Comparison of ENCODE assay signal across 8 mouse cellular contexts in genomic region chr6:83124851-83125312, GRCm38 (mm10). TPM values are rescaled to one million over a fixed set of nuclear protein-coding genes. Genes with fewer than 3 reads are reported as not detected.
DNase-seq lines count a peak whose midpoint lies in the region; ATAC-seq lines count a peak whose summit lies in the region.

No protein-coding gene starts in this region.

- peak; percentile 96 for DNase-seq in CD4-positive helper T cell, adult 2 months (ENCODE audit: low read depth, low spot score)
- DNase-seq in brain, embryonic 18.5 days (ENCODE audit: low read depth, low spot score): peak; percentile 88
- peak; percentile 95 for DNase-seq in kidney, postnatal 10 days
- DNase-seq in liver, embryonic 13.5 days: peak; percentile 83
- DNase-seq in neural tube, embryonic 10.5 days (ENCODE audit: extremely low spot score, low spot score): peak; percentile 94

- H3K27me3 ChIP-seq in heart, embryonic 13.5 days (replicated peaks): no peaks in the 10 kb centered on the region
- no peaks in the 10 kb centered on the region for H3K27me3 ChIP-seq in liver, embryonic 13.5 days
- H3K27me3 ChIP-seq in stomach, embryonic 16.5 days (ENCODE audit: control insufficient read depth, insufficient read depth, low read length): no peaks in the 10 kb centered on the region

- peak overlapping the region; percentile 96 for H3K4me2 ChIP-seq in heart, embryonic 13.5 days
- H3K4me2 ChIP-seq in liver, embryonic 13.5 days: peak overlapping the region; percentile 86
- peak overlapping the region; percentile 85 for H3K4me2 ChIP-seq in stomach, embryonic 16.5 days (ENCODE audit: low read depth, low read length)

- peak overlapping the region; percentile 46 for H3K27ac ChIP-seq in heart, embryonic 13.5 days (replicated peaks)
- H3K27ac ChIP-seq in liver, embryonic 13.5 days: peak overlapping the region; percentile 87
- peak overlapping the region; percentile 62; the same call in 1 of the 2 replicates for H3K27ac ChIP-seq in stomach, embryonic 16.5 days (ENCODE audit: low read length)

- WGBS in heart, embryonic 13.5 days: under 1% methylated on average over 30 of the region's 30 CpGs
- WGBS in liver, embryonic 13.5 days (ENCODE audit: insufficient replicate concordance): under 1% methylated on average over 30 of the region's 30 CpGs
- 0% methylated on average over 30 of the region's 30 CpGs for WGBS in stomach, embryonic 16.5 days

- peaks cover 36% of the 10 kb centered on the region for H3K4me1 ChIP-seq in heart, embryonic 13.5 days
- peaks cover 41% of the 10 kb centered on the region for H3K4me1 ChIP-seq in liver, embryonic 13.5 days (replicated peaks)
- peaks cover 29% of the 10 kb centered on the region for H3K4me1 ChIP-seq in stomach, embryonic 16.5 days (ENCODE audit: control insufficient read depth, insufficient read depth, low read length)

- peak overlapping the region; percentile 88 for H3K9ac ChIP-seq in heart, embryonic 13.5 days
- peak overlapping the region; percentile 85 for H3K9ac ChIP-seq in liver, embryonic 13.5 days
- H3K9ac ChIP-seq in stomach, embryonic 16.5 days (ENCODE audit: low read length): peak overlapping the region; percentile 87

- H3K9me3 ChIP-seq in heart, embryonic 13.5 days: no peaks in the 10 kb centered on the region
- H3K9me3 ChIP-seq in liver, embryonic 13.5 days (replicated peaks): no peaks in the 10 kb centered on the region
- H3K9me3 ChIP-seq in stomach, embryonic 16.5 days (replicated peaks; ENCODE audit: control insufficient read depth, low read length): no peaks in the 10 kb centered on the region

- ATAC-seq in erythroid progenitor cell, adult 5-6 weeks (replicated peaks; ENCODE audit: low FRiP score, poor library complexity, severe bottlenecking): peak; percentile 67
- no peak for ATAC-seq in heart, embryonic 13.5 days (ENCODE audit: extremely low read depth, insufficient number of reproducible peaks, low FRiP score, low TSS enrichment)
- ATAC-seq in liver, embryonic 13.5 days (ENCODE audit: low read depth): peak; percentile 11
- 0 out of 2 replicates have a peak, but pooled peaks have one; percentile 7 for ATAC-seq in stomach, embryonic 16.5 days (ENCODE audit: insufficient read depth, low FRiP score)

- 0 out of 2 replicates have a peak, but pooled peaks cover 5% of the 10 kb centered on the region for H3K36me3 ChIP-seq in heart, embryonic 13.5 days
- H3K36me3 ChIP-seq in liver, embryonic 13.5 days: peaks cover 9% of the 10 kb centered on the region; the same call in 1 of the 2 replicates
- no peaks in the 10 kb centered on the region for H3K36me3 ChIP-seq in stomach, embryonic 16.5 days (ENCODE audit: control insufficient read depth, insufficient read depth, low read length)

- peak overlapping the region; percentile 77 for H3K4me3 ChIP-seq in heart, embryonic 13.5 days
- H3K4me3 ChIP-seq in liver, embryonic 13.5 days (replicated peaks): peak overlapping the region; percentile 76
- H3K4me3 ChIP-seq in stomach, embryonic 16.5 days (replicated peaks; ENCODE audit: low read length): peak overlapping the region; percentile 80

RNA-seq across cellular contexts. Expression of gene Ino80b, which starts 0.3 kb away (rescaled TPM):
- 5.8 and 7.5 TPM in 2 replicates for total RNA-seq in erythroid progenitor cell, adult 5-6 weeks (2015; ENCODE audit: low replicate concordance)
- total RNA-seq in erythroid progenitor cell, adult 5-6 weeks (2017; ENCODE audit: low replicate concordance): 7.4 and 24.1 TPM in 2 replicates
- 8.2 and 8.7 TPM in 2 replicates for polyA plus RNA-seq in heart, embryonic 13.5 days (2015; fragmentation: Nextera tagmentation; extraction: Ambion mirVana)
- polyA plus RNA-seq in liver, embryonic 13.5 days (2015; fragmentation: Nextera tagmentation; extraction: Ambion mirVana): 6.3 and 7.2 TPM in 2 replicates
- 7.9 and 8.4 TPM in 2 replicates for polyA plus RNA-seq in stomach, embryonic 16.5 days (2015; fragmentation: Nextera tagmentation; extraction: Ambion mirVana)

RNA-seq across cellular contexts. Expression of gene Wbp1, which starts 3.5 kb away (rescaled TPM):
- 42.3 and 48.7 TPM in 2 replicates for total RNA-seq in erythroid progenitor cell, adult 5-6 weeks (2015; ENCODE audit: low replicate concordance)
- 77.9 and 83.6 TPM in 2 replicates for total RNA-seq in erythroid progenitor cell, adult 5-6 weeks (2017; ENCODE audit: low replicate concordance)
- 88.8 and 99.2 TPM in 2 replicates for polyA plus RNA-seq in heart, embryonic 13.5 days (2015; fragmentation: Nextera tagmentation; extraction: Ambion mirVana)
- 30.4 and 32.3 TPM in 2 replicates for polyA plus RNA-seq in liver, embryonic 13.5 days (2015; fragmentation: Nextera tagmentation; extraction: Ambion mirVana)
- polyA plus RNA-seq in stomach, embryonic 16.5 days (2015; fragmentation: Nextera tagmentation; extraction: Ambion mirVana): 87.9 and 93.8 TPM in 2 replicates

RNA-seq across cellular contexts. Expression of gene Mogs, which starts 9.6 kb away (rescaled TPM):
- total RNA-seq in erythroid progenitor cell, adult 5-6 weeks (2015; ENCODE audit: low replicate concordance): 4.6 and 14.4 TPM in 2 replicates
- total RNA-seq in erythroid progenitor cell, adult 5-6 weeks (2017; ENCODE audit: low replicate concordance): 13.1 and 17.1 TPM in 2 replicates
- 18.5 and 22.0 TPM in 2 replicates for polyA plus RNA-seq in heart, embryonic 13.5 days (2015; fragmentation: Nextera tagmentation; extraction: Ambion mirVana)
- polyA plus RNA-seq in liver, embryonic 13.5 days (2015; fragmentation: Nextera tagmentation; extraction: Ambion mirVana): 44.9 and 46.7 TPM in 2 replicates
- 8.3 TPM in 2 replicates for polyA plus RNA-seq in stomach, embryonic 16.5 days (2015; fragmentation: Nextera tagmentation; extraction: Ambion mirVana)

RNA-seq across cellular contexts. Expression of gene Rtkn, which starts 10.4 kb away (rescaled TPM):
- total RNA-seq in erythroid progenitor cell, adult 5-6 weeks (2015; ENCODE audit: low replicate concordance): not detected in 2 replicates
- 0.30 TPM in 1 of 2 replicates, not detected in the other for total RNA-seq in erythroid progenitor cell, adult 5-6 weeks (2017; ENCODE audit: low replicate concordance)
- 19.5 and 21.6 TPM in 2 replicates for polyA plus RNA-seq in heart, embryonic 13.5 days (2015; fragmentation: Nextera tagmentation; extraction: Ambion mirVana)
- polyA plus RNA-seq in liver, embryonic 13.5 days (2015; fragmentation: Nextera tagmentation; extraction: Ambion mirVana): 10.1 and 11.7 TPM in 2 replicates
- 39.7 and 42.8 TPM in 2 replicates for polyA plus RNA-seq in stomach, embryonic 16.5 days (2015; fragmentation: Nextera tagmentation; extraction: Ambion mirVana)

RNA-seq across cellular contexts. Expression of gene Mrpl53, which starts 16.0 kb away (rescaled TPM):
- total RNA-seq in erythroid progenitor cell, adult 5-6 weeks (2015; ENCODE audit: low replicate concordance): 49.5 and 61.6 TPM in 2 replicates
- 36.2 and 38.0 TPM in 2 replicates for total RNA-seq in erythroid progenitor cell, adult 5-6 weeks (2017; ENCODE audit: low replicate concordance)
- 134 and 176 TPM in 2 replicates for polyA plus RNA-seq in heart, embryonic 13.5 days (2015; fragmentation: Nextera tagmentation; extraction: Ambion mirVana)
- 94.5 and 99.8 TPM in 2 replicates for polyA plus RNA-seq in liver, embryonic 13.5 days (2015; fragmentation: Nextera tagmentation; extraction: Ambion mirVana)
- polyA plus RNA-seq in stomach, embryonic 16.5 days (2015; fragmentation: Nextera tagmentation; extraction: Ambion mirVana): 115 and 123 TPM in 2 replicates
